Mouse (Mus musculus) activated CD4-positive, CD25-positive, alpha-beta regulatory T cell, adult 4 months (primary cell): Measurements from ENCODE around the gene Ncam1. TPM values are rescaled to one million over a fixed set of nuclear protein-coding genes. Genes with fewer than 3 reads are reported as not detected.

Experiments used
- ATAC-seq: one replicate; pipeline ENCODE4 v1.8.0; 2017
- polyA plus RNA-seq, 2 experiments: library from polyadenylated mRNA; unstranded; fragments of 100-300 nt; shearing (Covaris generic); gene quantifications; one replicate each; pipeline ENCODE4 v1.2.1; 2017

The Ncam1 gene
- polyA plus RNA-seq, 2 experiments from 2014 or later = 0.29 to 0.89 TPM

DNA sequence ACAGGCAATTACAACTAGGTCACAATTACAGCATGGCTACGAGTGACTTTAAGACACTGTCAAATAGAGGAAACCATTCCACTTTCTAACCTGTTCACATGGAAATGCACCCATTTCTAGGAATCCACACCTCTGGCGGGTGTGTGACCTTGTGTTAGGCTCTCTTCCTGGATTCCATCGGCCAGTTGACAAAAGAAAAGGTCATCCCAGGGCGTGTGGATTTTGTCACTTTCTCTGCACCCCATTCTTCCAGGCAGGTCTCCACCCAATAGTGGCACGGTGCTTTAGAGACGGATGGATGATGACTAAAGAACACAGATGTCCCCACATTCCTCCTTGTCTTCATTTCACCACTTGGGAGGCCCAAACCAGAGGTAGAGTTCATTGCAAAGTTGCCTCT, 47.3 kb downstream of the Ncam1 start:
- no peak for ATAC-seq

DNA sequence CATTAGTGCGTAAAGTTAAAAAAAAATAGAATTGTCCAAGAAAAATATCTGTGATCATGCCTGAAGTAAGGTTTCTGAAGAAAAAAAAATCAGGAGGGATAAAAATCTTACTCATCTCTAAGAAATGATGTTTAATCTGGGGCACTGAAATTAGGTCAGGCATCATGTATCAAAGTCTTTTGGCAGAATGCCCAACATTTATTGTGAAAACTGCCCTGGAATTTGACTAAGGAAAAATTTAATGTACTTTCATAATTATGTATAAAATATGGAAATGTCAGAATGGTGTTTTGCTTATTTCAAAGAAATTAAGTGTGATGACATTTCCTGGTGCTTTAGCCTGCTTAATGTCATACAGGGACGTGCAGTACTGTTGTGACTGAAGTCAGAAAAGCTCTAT, 52.5 kb downstream of the Ncam1 start:
- no peak for ATAC-seq

GRCm38 (mm10) chr9:49745696-49746095, 53.0 kb downstream of the Ncam1 start:
- no peak for ATAC-seq

- no peak for ATAC-seq
Observed at GRCm38 (mm10) chr9:49744286-49744685, 54.4 kb downstream of the Ncam1 start.

- ATAC-seq = no peak
Observed at GRCm38 (mm10) chr9:49739935-49740334, 58.8 kb downstream of the Ncam1 start.

- no peak for ATAC-seq
Observed at GRCm38 (mm10) chr9:49738546-49738945, 60.2 kb downstream of the Ncam1 start.

GRCm38 (mm10) chr9:49737166-49737565, 61.6 kb downstream of the Ncam1 start:
- no peak for ATAC-seq

- no peak for ATAC-seq
Observed at GRCm38 (mm10) chr9:49734348-49735007, 64.2 kb downstream of the Ncam1 start.

DNA sequence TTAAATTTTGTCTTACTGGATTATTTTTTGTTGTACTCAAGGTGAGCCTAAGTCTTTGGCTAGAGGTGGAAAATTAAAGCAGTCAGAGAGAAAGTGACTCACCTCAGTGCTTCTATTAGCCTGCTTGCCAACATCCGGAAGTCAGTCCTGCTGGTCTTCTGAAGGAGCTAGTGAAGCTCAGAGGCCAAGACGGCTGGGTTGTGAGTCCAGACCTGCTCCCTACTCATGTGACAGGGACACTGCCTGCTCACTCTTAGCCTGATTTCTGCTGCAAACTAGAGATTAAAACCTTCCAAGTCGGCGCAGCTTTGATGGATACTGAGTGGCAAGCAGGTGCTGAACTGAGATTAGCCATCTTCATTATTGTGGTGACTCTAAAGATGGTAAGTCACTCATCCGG, 65.0 kb downstream of the Ncam1 start:
- no peak for ATAC-seq

DNA sequence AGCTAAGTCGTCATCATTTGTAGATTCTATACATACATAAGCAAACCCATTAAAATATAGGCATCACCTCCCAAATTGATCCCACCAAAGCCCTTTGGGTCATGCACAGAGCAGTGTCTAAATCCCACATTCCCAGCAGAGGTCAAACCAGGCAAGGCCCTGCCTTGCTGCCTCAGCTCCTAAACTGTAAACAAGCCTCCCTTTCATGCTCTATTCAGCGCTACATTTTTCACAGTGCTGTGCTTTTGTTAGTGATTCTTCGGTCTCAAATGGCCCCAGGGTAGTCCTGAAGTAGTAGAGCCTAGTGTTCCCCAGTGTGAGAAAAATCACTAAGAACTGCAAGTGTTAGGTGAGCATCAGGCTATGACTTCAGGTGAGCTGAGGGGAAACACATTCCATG, 69.2 kb downstream of the Ncam1 start:
- no peak for ATAC-seq

DNA sequence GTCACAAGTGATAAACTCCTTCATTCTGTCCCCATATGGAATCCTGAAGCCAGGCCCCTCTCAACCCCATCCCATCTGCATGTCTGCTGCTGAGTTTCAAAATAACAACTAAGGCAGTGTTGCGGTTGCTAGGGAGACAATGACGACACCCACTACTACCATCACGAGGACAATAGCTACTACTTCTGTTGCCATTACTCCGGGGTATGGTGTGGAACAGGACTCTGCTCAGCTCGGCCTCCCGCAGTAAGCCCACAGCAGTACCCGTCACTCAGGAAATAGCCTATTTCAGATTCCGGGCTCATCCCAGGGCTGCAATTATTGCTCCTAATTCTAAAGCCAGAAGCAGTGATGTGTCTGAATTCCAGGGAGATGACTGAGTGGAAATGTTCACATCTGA, 70.5 kb downstream of the Ncam1 start:
- ATAC-seq = no peak

DNA sequence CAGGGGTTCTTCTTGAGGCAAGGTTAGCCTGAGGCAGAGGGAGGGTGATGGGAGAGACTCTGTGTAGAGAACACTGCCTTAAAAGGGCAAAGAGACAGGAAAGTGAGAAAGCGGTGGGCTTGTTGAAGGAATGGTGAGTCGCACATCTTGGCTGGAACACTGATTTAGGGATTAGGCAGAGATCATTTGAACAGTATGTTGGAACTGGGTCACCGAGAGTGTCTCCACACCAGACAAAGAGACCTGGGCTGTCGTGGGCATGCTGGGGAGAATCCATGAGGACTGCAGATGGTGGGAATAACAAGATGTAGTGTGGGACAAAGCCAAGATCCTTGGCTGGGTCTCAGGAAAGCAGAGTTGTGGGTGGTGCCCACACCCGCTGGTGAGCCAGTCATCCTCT, 76.0 kb downstream of the Ncam1 start:
- ATAC-seq = no peak

DNA sequence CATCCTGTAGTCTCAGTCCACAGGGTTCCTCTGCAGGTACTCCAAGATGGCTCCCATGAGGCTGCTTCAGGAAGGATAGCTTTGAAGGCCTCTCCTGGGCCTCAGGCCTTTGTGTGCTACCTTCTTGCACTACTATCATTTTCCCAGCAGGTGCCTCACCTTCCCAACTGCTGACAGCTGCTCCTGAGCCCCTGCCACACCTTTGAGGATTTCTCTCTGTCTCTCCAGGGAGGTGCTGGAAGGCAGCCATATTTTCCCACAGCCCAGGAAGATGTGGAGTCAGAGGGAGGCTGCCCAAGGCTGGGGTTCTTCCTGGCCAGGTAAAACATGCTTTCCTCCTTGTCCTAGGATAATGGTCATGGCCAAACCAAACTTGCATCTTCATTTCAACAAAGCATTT, 83.6 kb downstream of the Ncam1 start:
- ATAC-seq = no peak

DNA sequence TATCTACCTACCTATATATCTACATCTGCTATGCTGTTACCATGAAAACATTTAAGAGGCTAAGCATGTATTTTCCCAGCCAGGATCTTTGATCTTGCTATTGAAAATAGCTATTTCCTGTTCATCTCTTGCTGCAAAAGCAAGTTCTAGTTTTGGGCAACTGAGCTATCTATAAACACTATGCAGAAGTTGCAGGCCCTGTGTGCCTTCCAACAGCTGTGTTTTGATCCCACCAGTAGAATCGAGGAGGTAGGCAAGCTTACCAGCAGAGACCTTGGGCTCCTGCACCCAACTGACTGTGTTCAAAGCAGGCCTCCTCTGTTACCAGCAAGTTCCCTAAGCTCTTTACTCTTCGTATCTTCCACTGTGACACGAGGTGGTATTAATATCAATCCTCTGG, 84.6 kb downstream of the Ncam1 start:
- ATAC-seq = no peak

- no peak for ATAC-seq
Observed at GRCm38 (mm10) chr9:49707646-49708045, 91.1 kb downstream of the Ncam1 start.

DNA sequence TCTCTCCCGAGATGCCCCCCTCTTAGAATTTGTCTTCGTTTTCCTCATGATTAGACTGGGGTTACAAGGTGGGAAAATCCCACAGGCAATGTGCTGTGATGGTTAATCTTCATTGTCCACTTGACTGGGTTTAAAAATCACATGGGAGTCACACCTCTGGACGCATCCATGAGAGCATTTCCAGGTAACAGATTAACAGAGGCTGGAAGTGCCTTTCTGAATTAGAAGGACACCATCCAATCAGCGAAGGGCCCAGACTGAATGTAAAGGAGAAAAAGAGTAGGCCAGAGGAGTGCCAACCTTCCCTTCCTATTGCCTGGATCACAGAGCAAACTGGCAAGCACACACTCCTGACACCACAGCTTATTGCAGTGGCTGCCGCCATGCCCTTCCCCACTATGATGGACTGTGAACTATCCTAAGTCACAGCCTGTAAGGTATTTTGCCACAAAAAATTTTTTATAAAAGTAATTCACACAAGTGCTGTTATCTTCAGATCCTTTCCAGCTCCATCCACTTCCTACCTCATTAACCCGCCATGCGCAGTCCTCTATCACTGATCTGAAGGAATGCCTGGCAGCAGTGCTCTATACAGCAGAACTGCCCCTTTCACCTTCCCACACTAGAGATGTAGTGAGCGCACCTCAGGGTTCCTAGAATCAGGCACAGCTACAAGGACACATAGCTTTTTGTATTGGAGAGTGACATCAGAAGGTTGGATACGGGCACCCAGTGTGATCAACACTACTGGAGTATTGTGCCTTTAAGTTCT, 94.3 kb downstream of the Ncam1 start:
- ATAC-seq = no peak

GRCm38 (mm10) chr9:49695371-49695770, 103.4 kb downstream of the Ncam1 start:
- no peak for ATAC-seq

DNA sequence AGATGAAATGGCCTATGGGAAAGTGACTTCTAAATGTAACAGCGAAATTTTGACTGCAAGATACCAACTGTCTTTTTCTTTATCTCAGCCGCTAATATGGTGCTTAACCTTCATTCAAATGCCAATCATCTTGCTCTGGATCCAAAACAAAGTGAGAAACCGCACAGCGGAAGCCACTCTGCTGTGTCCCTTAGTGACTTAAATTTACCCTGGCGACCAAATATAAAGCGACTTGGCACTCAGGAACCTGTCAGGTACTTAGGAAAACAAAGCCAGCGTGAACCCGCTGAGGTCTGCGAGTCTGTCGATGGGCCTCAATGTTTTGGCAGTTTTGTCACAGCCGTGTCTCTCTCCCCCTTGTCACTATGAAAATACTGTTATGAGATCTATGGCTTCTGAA, 105.9 kb downstream of the Ncam1 start:
- no peak for ATAC-seq

GRCm38 (mm10) chr9:49691344-49691743, 107.4 kb downstream of the Ncam1 start:
- ATAC-seq = no peak

GRCm38 (mm10) chr9:49683566-49684273, 115.0 kb downstream of the Ncam1 start:
- no peak for ATAC-seq

- no peak for ATAC-seq
Observed at GRCm38 (mm10) chr9:49681848-49682469, 116.8 kb downstream of the Ncam1 start.

DNA sequence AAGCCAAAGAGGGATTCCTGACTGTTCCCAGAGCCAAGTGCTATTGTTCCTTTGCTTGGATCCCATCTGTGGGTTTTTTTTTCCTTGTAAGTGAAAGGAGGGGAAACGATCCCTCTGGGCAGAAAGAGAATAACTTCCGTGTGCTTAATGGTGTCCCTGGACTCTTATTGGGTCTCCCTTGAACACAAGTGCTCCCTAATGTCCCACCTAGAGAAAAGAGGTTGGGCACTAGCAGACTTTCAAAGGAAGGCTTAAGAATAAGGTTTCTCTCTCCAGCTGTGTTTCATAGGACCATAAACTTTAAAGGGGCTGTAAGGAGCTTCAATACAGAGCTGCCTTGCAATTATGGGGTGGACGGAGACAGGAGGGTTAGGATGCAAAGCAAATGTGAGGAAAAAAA, 119.5 kb downstream of the Ncam1 start:
- ATAC-seq = no peak
